Mouse (Mus musculus): Measurements from ENCODE around the gene Lars2. TPM values are rescaled to one million over a fixed set of nuclear protein-coding genes. Genes with fewer than 3 reads are reported as not detected.

Gene Lars2
- total and polyA plus RNA-seq, 2 experiments from 2014 or later = 33.1 to 986 TPM

DNA sequence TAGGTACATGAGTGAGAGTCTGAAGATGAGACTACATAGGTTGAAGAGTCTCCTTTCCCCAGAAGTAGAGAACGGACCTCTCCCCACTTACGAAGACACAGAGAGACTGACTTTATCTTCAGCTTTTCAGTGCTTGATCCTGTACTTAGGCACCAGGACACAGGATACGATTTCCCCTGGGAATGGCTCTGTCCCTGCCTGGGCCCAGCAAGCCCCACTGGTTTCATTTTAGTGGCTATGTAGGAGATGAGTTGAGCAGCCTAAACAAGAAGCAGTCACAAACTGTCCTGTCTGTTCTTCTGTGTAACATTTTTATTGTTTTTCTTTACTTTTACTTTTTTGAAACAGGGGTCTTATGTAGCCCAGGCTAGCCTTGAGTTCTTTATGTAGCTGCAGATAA, 118.1 kb downstream of the Lars2 start:
- peaks cover 29% of the 10 kb centered on the region for H3K36me3 ChIP-seq (replicated peaks; ENCODE audit: control insufficient read depth, insufficient read depth, low read length)
- DNase-seq (ENCODE audit: low spot score) (no peak), ATAC-seq (ENCODE audit: insufficient read depth, low read depth) (no peak)
- WGBS = 69% methylated on average over 3 of the region's 3 CpGs
- no peak overlapping the region for H3K4me3 ChIP-seq (ENCODE audit: low read depth, low read length)
- H3K9me3 ChIP-seq (replicated peaks; ENCODE audit: control insufficient read depth, low read length) = no peaks in the 10 kb centered on the region
- H3K27me3 ChIP-seq (ENCODE audit: control insufficient read depth, insufficient read depth, low read length) = no peaks in the 10 kb centered on the region
- TF ChIP-seq CTCF (IDR thresholded peaks at IDR 0.05; ENCODE audit: low read depth) (no peak), EP300 (IDR thresholded peaks at IDR 0.05; ENCODE audit: low read depth) (no peak)
- peaks cover 87% of the 10 kb centered on the region for H3K4me1 ChIP-seq (ENCODE audit: control insufficient read depth, insufficient read depth)
- H3K4me2 ChIP-seq (ENCODE audit: low read depth, low read length) = peak overlapping the region; percentile 98; the same call in 1 of the 2 replicates
- no peak overlapping the region for H3K9ac ChIP-seq (replicated peaks; ENCODE audit: low read depth, low read length)
- H3K27ac ChIP-seq (ENCODE audit: low read depth) = peak overlapping the region; percentile 49; the same call in 1 of the 2 replicates

DNA sequence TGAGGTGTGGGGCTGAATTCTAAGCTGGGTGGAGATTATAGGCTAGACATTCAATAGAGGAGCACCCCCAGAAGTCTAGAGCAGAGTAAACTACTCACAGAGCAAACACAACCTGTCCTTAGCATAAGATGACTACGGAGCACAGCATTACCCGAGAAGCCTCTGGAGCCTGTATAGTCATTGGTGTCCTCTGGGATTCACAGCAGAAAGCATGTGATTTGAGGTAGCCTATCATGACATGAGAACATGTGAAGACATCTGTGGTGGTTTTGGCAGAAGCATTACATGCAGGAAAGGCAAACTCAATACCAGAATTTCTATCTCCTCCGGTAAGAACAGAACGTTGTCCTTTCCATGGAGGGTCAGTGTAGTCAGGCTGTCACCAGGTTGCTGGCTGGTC, 118.8 kb downstream of the Lars2 start:
- ATAC-seq (ENCODE audit: insufficient read depth, low read depth) = no peak
- H3K27me3 ChIP-seq (ENCODE audit: control insufficient read depth, insufficient read depth, low read length) = no peaks in the 10 kb centered on the region
- H3K9me3 ChIP-seq (replicated peaks; ENCODE audit: control insufficient read depth, low read length) = no peaks in the 10 kb centered on the region
- H3K9ac ChIP-seq (replicated peaks; ENCODE audit: low read depth, low read length) = no peak overlapping the region
- H3K4me2 ChIP-seq (ENCODE audit: low read depth, low read length) = no peak overlapping the region
- 66% methylated on average over 4 of the region's 4 CpGs for WGBS
- no peak overlapping the region for H3K27ac ChIP-seq (ENCODE audit: low read depth)
- peaks cover 29% of the 10 kb centered on the region for H3K36me3 ChIP-seq (replicated peaks; ENCODE audit: control insufficient read depth, insufficient read depth, low read length)
- DNase-seq (ENCODE audit: low spot score) = peak; percentile 6
- H3K4me1 ChIP-seq (ENCODE audit: control insufficient read depth, insufficient read depth) = peaks cover 87% of the 10 kb centered on the region
- no peak overlapping the region for H3K4me3 ChIP-seq (ENCODE audit: low read depth, low read length)
- TF ChIP-seq CTCF (IDR thresholded peaks at IDR 0.05; ENCODE audit: low read depth) (no peak), EP300 (IDR thresholded peaks at IDR 0.05; ENCODE audit: low read depth) (no peak)

DNA sequence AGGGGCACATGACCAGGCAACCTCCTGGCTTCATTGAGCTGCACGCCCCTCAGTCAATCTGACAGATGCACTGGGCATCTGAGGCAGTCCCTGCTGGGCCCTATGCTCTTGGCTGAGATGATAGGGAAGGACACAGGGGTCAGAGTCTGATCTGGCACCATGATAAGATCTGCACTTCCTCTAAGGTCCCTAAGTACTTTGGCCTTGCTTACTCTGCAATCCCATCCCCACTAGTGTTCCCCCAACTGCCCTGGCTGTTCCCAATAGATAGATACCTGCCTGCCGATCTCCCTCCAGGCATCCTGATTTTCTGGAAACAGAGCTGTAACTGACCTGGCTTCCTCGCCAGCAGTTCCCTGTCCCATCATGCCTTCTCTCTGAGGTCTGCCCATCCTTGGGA, 119.9 kb downstream of the Lars2 start:
- WGBS = 69% methylated on average over 3 of the region's 3 CpGs
- Histone ChIP-seq H3K4me2 (ENCODE audit: low read depth, low read length) (no peak overlapping the region), H3K9me3 (replicated peaks; ENCODE audit: control insufficient read depth, low read length) (no peaks in the 10 kb centered on the region), H3K4me1 (ENCODE audit: control insufficient read depth, insufficient read depth) (peaks cover 88% of the 10 kb centered on the region), H3K27me3 (ENCODE audit: control insufficient read depth, insufficient read depth, low read length) (no peaks in the 10 kb centered on the region), H3K9ac (replicated peaks; ENCODE audit: low read depth, low read length) (no peak overlapping the region), H3K36me3 (replicated peaks; ENCODE audit: control insufficient read depth, insufficient read depth, low read length) (peaks cover 25% of the 10 kb centered on the region), H3K4me3 (ENCODE audit: low read depth, low read length) (no peak overlapping the region), H3K27ac (ENCODE audit: low read depth) (no peak overlapping the region)
- ATAC-seq (ENCODE audit: insufficient read depth, low read depth) (no peak), DNase-seq (ENCODE audit: low spot score) (peak; percentile 4)
- TF ChIP-seq EP300 (IDR thresholded peaks at IDR 0.05; ENCODE audit: low read depth) = no peak
- no peak for TF ChIP-seq CTCF (IDR thresholded peaks at IDR 0.05; ENCODE audit: low read depth)

DNA sequence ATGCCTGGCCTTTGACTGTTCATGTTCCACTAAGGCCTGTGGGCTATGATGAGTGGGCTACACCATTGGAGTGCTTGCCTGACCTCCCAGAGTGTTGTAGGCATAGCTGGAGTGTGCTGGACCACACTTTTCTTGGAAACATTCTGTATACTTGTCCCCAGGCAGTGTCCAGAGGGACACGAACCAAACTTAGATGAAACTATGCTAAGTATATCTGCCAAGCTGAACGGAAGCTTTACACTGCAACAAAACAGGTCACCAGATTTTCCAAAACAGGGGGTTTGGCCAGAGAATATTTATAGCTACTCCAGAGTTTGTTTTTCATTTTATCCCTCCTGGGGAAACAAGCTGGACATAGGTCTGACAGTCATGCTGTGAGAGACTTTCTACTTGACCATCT, 122.3 kb downstream of the Lars2 start:
- Histone ChIP-seq H3K9ac (replicated peaks; ENCODE audit: low read depth, low read length) (no peak overlapping the region), H3K36me3 (replicated peaks; ENCODE audit: control insufficient read depth, insufficient read depth, low read length) (peaks cover 16% of the 10 kb centered on the region), H3K9me3 (replicated peaks; ENCODE audit: control insufficient read depth, low read length) (no peaks in the 10 kb centered on the region), H3K27ac (ENCODE audit: low read depth) (peak overlapping the region; percentile 84), H3K4me1 (ENCODE audit: control insufficient read depth, insufficient read depth) (peaks cover 87% of the 10 kb centered on the region), H3K27me3 (ENCODE audit: control insufficient read depth, insufficient read depth, low read length) (no peaks in the 10 kb centered on the region), H3K4me3 (ENCODE audit: low read depth, low read length) (no peak overlapping the region), H3K4me2 (ENCODE audit: low read depth, low read length) (0 out of 2 replicates have a peak overlapping the region, but pooled peaks have one; percentile 10)
- DNase-seq (ENCODE audit: low spot score) (no peak), ATAC-seq (ENCODE audit: insufficient read depth, low read depth) (no peak)
- TF ChIP-seq CTCF (IDR thresholded peaks at IDR 0.05; ENCODE audit: low read depth) = no peak
- TF ChIP-seq EP300 (IDR thresholded peaks at IDR 0.05; ENCODE audit: low read depth) = no peak
- 12% methylated on average over 2 of the region's 2 CpGs for WGBS

DNA sequence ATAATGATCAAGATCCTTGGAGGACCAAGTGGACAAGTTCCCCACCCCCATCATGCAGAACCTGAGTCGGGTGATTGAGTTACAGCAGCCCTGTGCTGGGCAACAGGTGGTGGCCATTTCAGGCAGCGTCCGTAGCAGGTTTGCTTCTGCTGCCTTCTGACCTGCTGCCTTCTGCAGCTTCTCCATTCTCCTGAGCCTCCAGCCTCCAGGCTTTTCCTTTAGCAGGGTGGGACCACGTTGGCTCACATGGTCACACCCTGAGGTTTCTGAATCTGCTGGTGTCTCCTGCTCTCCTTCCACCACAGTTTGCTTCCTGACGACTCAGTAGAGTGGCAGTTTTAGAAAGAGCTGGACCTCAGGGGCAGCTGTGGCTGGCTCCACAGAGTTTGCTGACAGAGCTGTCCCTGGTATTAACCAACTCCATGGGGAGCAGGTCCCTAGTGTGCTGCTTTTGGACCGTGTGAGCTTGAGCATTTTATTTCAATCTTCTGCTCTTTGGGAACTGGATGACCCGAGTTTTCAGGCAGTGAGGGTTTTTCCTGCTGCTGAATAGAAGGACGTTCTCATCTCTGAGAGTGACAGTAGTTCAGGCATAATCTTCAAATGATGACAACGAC, 123.1 kb downstream of the Lars2 start:
- ATAC-seq (ENCODE audit: insufficient read depth, low read depth) (no peak), DNase-seq (ENCODE audit: low spot score) (no peak)
- Histone ChIP-seq H3K27ac (ENCODE audit: low read depth) (peak overlapping the region; percentile 84), H3K4me2 (ENCODE audit: low read depth, low read length) (no peak overlapping the region), H3K4me1 (ENCODE audit: control insufficient read depth, insufficient read depth) (peaks cover 83% of the 10 kb centered on the region), H3K27me3 (ENCODE audit: control insufficient read depth, insufficient read depth, low read length) (no peaks in the 10 kb centered on the region), H3K9me3 (replicated peaks; ENCODE audit: control insufficient read depth, low read length) (no peaks in the 10 kb centered on the region), H3K4me3 (ENCODE audit: low read depth, low read length) (no peak overlapping the region), H3K36me3 (replicated peaks; ENCODE audit: control insufficient read depth, insufficient read depth, low read length) (peaks cover 9% of the 10 kb centered on the region), H3K9ac (replicated peaks; ENCODE audit: low read depth, low read length) (no peak overlapping the region)
- TF ChIP-seq CTCF (IDR thresholded peaks at IDR 0.05; ENCODE audit: low read depth) (no peak), EP300 (IDR thresholded peaks at IDR 0.05; ENCODE audit: low read depth) (no peak)
- WGBS = 43% methylated on average over 9 of the region's 9 CpGs

DNA sequence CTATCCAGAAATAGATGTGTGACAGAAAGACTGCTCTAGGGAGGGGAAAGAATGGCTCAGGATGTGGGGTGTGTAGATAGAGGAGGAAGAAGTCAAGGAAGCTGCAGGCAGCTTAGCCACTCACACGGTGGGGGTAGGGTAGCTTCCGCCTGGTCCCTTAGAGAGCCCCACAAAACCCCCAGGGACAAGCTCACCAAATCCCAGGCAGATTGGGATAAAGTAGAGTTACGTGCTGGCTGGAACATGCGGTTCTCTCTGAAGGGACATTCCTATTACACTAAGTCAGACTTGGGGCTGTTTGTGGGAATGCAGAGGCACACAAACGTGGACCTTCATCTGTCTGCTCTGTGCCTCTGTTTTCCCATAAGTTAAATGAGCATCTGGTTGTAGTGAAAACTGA, 124.2 kb downstream of the Lars2 start:
- peaks cover 81% of the 10 kb centered on the region for H3K4me1 ChIP-seq (ENCODE audit: control insufficient read depth, insufficient read depth)
- peak; percentile 74 for TF ChIP-seq EP300 (IDR thresholded peaks at IDR 0.05; ENCODE audit: low read depth)
- no peak for TF ChIP-seq CTCF (IDR thresholded peaks at IDR 0.05; ENCODE audit: low read depth)
- peak overlapping the region; percentile 26; the same call in 1 of the 2 replicates for H3K4me2 ChIP-seq (ENCODE audit: low read depth, low read length)

More for the DNA sequence above, 124.2 kb downstream of the Lars2 start:
- peak overlapping the region; percentile 84 for H3K27ac ChIP-seq (ENCODE audit: low read depth)
- H3K9ac ChIP-seq (replicated peaks; ENCODE audit: low read depth, low read length) = no peak overlapping the region
- ATAC-seq (ENCODE audit: insufficient read depth, low read depth) = peak; percentile 69
- 10% methylated on average over 5 of the region's 5 CpGs for WGBS
- no peak overlapping the region for H3K4me3 ChIP-seq (ENCODE audit: low read depth, low read length)
- H3K36me3 ChIP-seq (replicated peaks; ENCODE audit: control insufficient read depth, insufficient read depth, low read length) = peaks cover 5% of the 10 kb centered on the region; the same call in 1 of the 2 replicates
- DNase-seq (ENCODE audit: low spot score) = peak; percentile 67
- H3K9me3 ChIP-seq (replicated peaks; ENCODE audit: control insufficient read depth, low read length) = no peaks in the 10 kb centered on the region
- H3K27me3 ChIP-seq (ENCODE audit: control insufficient read depth, insufficient read depth, low read length) = no peaks in the 10 kb centered on the region

All from heart, postnatal 0 days (tissue).